Mouse (Mus musculus) adrenal gland, adult 10 weeks (tissue): Measurements from ENCODE around the gene Dnajc2. TPM values are rescaled to one million over a fixed set of nuclear protein-coding genes. Genes with fewer than 3 reads are reported as not detected.

Experiments
- polyA plus RNA-seq: library from polyadenylated mRNA; stranded (reverse); fragments of 350-450 nt; fragmentation: Illumina TruSeq; extraction: RNeasy Lipid Tissue Mini Kit (QIAGEN cat#74804); gene quantifications from one replicate; pipeline ENCODE4 v1.2.3, GENCODE M21; 2014; ENCODE audit warnings: low read depth, low replicate concordance

Gene Dnajc2
- 96.2 TPM for polyA plus RNA-seq

DNA sequence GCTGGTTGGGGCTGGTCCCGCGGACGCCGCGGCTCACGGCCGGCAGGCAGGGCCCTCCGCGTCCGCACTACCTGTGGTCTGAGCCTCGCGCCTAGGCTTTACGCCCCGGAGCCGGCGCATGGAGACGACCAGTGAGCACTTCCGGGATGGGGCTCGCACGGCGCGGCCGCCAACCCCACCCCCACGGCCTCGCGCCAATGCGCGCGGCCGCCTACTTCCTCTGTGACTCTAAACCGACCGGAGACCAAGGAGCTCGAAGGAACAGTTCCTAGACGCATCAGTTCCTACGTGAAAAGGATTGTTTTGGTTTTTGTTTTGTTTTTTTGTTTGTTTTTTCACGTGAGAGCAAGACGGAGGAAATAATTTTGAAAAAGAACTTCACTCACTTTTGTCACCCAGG, at the start of gene Dnajc2, which contains the start of gene Psmc2:
Gene Dnajc2 (minus strand): TSS at position 199 of the 400 bp plus-strand sequence.
Gene Psmc2 (plus strand): TSS at position 231 of the 400 bp plus-strand sequence.

DNA sequence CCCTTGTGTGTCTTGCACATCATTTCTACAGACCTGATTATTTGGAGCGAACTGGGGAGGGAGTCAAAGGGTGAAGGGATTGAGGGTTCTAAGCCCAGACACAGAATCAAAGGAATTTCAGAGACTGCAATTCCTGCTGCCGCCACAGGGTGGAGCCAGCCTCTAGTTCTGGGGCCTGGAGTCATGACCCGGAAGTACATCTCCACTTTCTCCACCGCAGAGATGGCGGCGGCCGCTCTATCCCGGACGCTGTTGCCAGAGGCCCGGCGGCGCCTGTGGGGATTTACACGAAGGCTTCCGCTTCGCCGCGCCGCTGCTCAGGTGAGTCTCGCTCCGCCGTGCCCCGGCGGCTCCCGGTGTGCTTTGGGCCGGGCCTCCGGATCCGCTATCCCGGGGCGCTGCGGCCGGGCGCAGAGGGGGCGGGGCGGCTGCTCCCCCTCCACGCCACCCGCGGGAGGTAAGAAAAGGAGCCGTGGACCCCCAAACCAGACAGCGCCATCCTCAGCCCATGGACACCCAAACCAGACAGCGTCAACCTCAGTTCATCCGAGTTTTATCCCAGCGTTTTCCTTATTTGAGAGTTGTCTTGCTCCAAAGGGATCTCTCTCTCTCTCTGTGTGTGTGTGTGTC, 48.0 kb downstream of the Dnajc2 start, which contains the start of gene Pmpcb:
Gene Pmpcb (plus strand): TSS at position 186 of the 630 bp plus-strand sequence.

Other genes starting within 250 kb of the Dnajc2 start
- 3.0 TPM for gene Lrrc17, start 241.7 kb downstream of the Dnajc2 start, polyA plus RNA-seq
- not detected for gene Fbxl13, start 139.6 kb downstream of the Dnajc2 start, polyA plus RNA-seq
- gene Armc10, start 139.4 kb downstream of the Dnajc2 start, polyA plus RNA-seq: 54.8 TPM
- gene Napepld, start 83.9 kb downstream of the Dnajc2 start, polyA plus RNA-seq: 168 TPM
- gene Pmpcb, start 48.1 kb downstream of the Dnajc2 start, polyA plus RNA-seq: 1,065 TPM
- 115 TPM for gene Psmc2, start within 50 bp of the Dnajc2 start, polyA plus RNA-seq
- gene Slc26a5, start 80.4 kb upstream of the Dnajc2 start, polyA plus RNA-seq: not detected